ENCODE assay signal across 31 mouse cellular contexts in genomic region chr8:4366189-4366588, GRCm38 (mm10).
"Had no signal": no experiment of that assay in that cellular context is flagged by ENCODE, and none has a peak within 500 bp of the region (broad histone marks: within the 10 kb centered on the region; RNA-seq: fewer than 3 reads in every experiment).

No protein-coding gene starts in this region.

- H3K9me3 ChIP-seq: limb, embryonic 10.5 days; limb, embryonic 12.5 days; limb, embryonic 15.5 days; liver, embryonic 12.5 days; liver, embryonic 13.5 days; liver, embryonic 15.5 days; lung, embryonic 15.5 days; midbrain, embryonic 12.5 days; midbrain, embryonic 13.5 days; midbrain, embryonic 15.5 days; neural tube, embryonic 13.5 days had no signal

- H3K27ac ChIP-seq: limb, embryonic 10.5 days; limb, embryonic 12.5 days; limb, embryonic 13.5 days; limb, embryonic 15.5 days; liver, embryonic 12.5 days; liver, embryonic 13.5 days; liver, embryonic 14.5 days; liver, embryonic 15.5 days; lung, embryonic 15.5 days; macrophage; midbrain, embryonic 10.5 days; midbrain, embryonic 12.5 days; midbrain, embryonic 13.5 days; midbrain, embryonic 15.5 days; neural tube, embryonic 12.5 days; neural tube, embryonic 13.5 days had no signal

- H3K9ac ChIP-seq: limb, embryonic 12.5 days; limb, embryonic 13.5 days; limb, embryonic 15.5 days; liver, embryonic 12.5 days; liver, embryonic 13.5 days; liver, embryonic 14.5 days; liver, embryonic 15.5 days; liver, postnatal 0 days; lung, embryonic 14.5 days; lung, embryonic 15.5 days; midbrain, embryonic 12.5 days; midbrain, embryonic 13.5 days; midbrain, embryonic 15.5 days; neural tube, embryonic 12.5 days; neural tube, embryonic 13.5 days had no signal

- ATAC-seq: liver, embryonic 12.5 days; liver, postnatal 0 days; lung, postnatal 0 days; midbrain, embryonic 13.5 days; midbrain, embryonic 15.5 days; midbrain, embryonic 16.5 days had no signal

- H3K4me2 ChIP-seq: limb, embryonic 12.5 days; limb, embryonic 13.5 days; limb, embryonic 15.5 days; liver, embryonic 11.5 days; liver, embryonic 12.5 days; liver, embryonic 13.5 days; liver, embryonic 15.5 days; lung, embryonic 14.5 days; lung, embryonic 15.5 days; midbrain, embryonic 11.5 days; midbrain, embryonic 12.5 days; midbrain, embryonic 13.5 days; midbrain, embryonic 15.5 days; neural tube, embryonic 12.5 days; neural tube, embryonic 13.5 days had no signal

- H3K4me3 ChIP-seq: limb, embryonic 10.5 days; limb, embryonic 12.5 days; limb, embryonic 13.5 days; limb, embryonic 15.5 days; liver, embryonic 12.5 days; liver, embryonic 13.5 days; liver, embryonic 15.5 days; lung, embryonic 15.5 days; megakaryocyte, embryonic 14.5 days; midbrain, embryonic 10.5 days; midbrain, embryonic 12.5 days; midbrain, embryonic 13.5 days; midbrain, embryonic 15.5 days; myocyte; neural tube, embryonic 12.5 days; neural tube, embryonic 13.5 days had no signal

- H3K27me3 ChIP-seq: limb, embryonic 12.5 days; limb, embryonic 13.5 days; limb, embryonic 15.5 days; liver, embryonic 12.5 days; liver, embryonic 13.5 days; liver, embryonic 15.5 days; lung, embryonic 15.5 days; midbrain, embryonic 12.5 days; midbrain, embryonic 13.5 days; midbrain, embryonic 15.5 days; neural tube, embryonic 12.5 days; neural tube, embryonic 13.5 days had no signal

- H3K4me1 ChIP-seq: limb, embryonic 10.5 days; limb, embryonic 12.5 days; limb, embryonic 13.5 days; limb, embryonic 15.5 days; liver, embryonic 12.5 days; liver, embryonic 13.5 days; liver, embryonic 15.5 days; lung, embryonic 15.5 days; midbrain, embryonic 10.5 days; midbrain, embryonic 12.5 days; midbrain, embryonic 13.5 days; midbrain, embryonic 15.5 days; neural tube, embryonic 12.5 days; neural tube, embryonic 13.5 days had no signal

- DNase-seq: left cerebral cortex, postnatal 4 days; liver; liver, embryonic 13.5 days; liver, postnatal 0 days; lung, adult 18-20 months; lung, embryonic 14.5 days; lung, postnatal 10 days; lung, postnatal 14 days; lung, postnatal 4 days; midbrain, embryonic 14.5 days had no signal

- H3K36me3 ChIP-seq: limb, embryonic 10.5 days; limb, embryonic 12.5 days; limb, embryonic 13.5 days; limb, embryonic 15.5 days; liver, embryonic 12.5 days; liver, embryonic 13.5 days; liver, embryonic 15.5 days; lung, embryonic 15.5 days; midbrain, embryonic 10.5 days; midbrain, embryonic 12.5 days; midbrain, embryonic 13.5 days; midbrain, embryonic 15.5 days; neural tube, embryonic 12.5 days; neural tube, embryonic 13.5 days had no signal
